Mouse (Mus musculus): ENCODE data around the gene Hdac1. TPM values are rescaled to one million over a fixed set of nuclear protein-coding genes. Genes with fewer than 3 reads are reported as not detected.

The Hdac1 gene
- polyA plus RNA-seq, 1 experiment from 2014 or later, result 77.8 TPM

DNA sequence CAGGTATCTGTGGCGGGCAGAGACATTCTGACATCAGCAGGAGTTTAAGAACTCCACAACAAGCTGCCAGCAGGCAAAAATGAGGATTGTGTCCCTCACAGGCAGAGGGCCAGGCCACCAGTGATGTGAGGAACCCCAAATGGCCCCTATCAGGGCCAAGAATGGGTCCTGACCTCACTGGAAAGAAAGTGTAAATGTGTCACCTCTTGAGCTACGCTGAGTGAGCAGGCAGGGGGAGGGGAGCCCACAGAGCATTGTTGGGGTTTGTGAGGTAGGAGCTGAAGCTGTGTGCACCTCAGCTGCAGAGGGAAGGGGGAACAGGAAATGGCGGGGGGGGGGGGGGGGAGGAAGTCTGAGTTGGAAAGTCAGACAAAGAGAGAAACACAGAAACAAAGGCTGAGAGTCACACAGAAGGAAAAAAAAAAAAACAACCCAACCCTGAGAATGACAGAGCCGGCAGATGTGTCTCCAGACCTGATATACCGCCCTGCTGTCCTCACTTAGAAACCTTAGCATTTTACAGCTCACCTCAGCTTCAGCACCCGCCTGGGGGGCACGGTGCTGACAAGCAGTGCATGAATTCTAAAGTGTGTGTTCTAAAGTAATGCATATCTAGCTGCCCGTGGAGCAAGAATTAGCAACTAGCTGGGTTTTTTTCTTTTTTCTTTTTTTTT, 32.8 kb upstream of the Hdac1 start:
- 34% methylated on average over 7 of the region's 8 CpGs for WGBS
- H3K9me3 ChIP-seq (replicated peaks), result no peaks in the 10 kb centered on the region
- no peak overlapping the region for H3K27ac ChIP-seq (replicated peaks)
- H3K27me3 ChIP-seq (replicated peaks), result no peaks in the 10 kb centered on the region
- H3K36me3 ChIP-seq, result no peaks in the 10 kb centered on the region
- H3K4me3 ChIP-seq (replicated peaks), result no peak overlapping the region
- H3K9ac ChIP-seq (replicated peaks), result no peak overlapping the region
- no peak overlapping the region for H3K4me2 ChIP-seq
- H3K4me1 ChIP-seq, result peaks cover 8% of the 10 kb centered on the region
- no peak for ATAC-seq (ENCODE audit: low FRiP score)

DNA sequence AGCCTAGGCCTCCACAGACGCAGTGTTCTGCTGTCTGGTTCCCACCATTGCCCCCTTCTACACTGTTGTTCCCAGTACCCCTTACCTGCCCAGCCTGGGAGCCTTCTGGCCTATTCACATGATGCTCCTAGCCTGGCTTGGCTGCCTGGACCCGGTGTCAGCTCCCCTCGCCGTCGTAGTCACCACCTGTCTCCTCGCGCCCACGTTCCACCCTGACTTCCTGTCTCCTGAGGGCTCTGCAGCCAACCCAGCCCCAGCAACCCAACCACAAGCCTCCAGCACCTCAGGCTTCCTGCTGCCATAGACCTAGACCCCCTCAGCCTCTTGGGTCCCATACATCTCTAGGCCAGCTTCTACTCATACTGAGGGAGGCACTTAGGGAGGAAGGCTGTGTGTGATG, 30.9 kb upstream of the Hdac1 start, which contains the start of gene Lck:
Gene Lck, minus strand, starts transcription at position 212 of the 400 bp plus-strand sequence.
- no peaks in the 10 kb centered on the region for H3K9me3 ChIP-seq (replicated peaks)
- H3K4me1 ChIP-seq, result peaks cover 8% of the 10 kb centered on the region
- WGBS, result 95% methylated on average over 8 of the region's 8 CpGs
- no peak within 1 kb of the TSS for H3K4me3 ChIP-seq (replicated peaks)
- no peak within 1 kb of the TSS for H3K27ac ChIP-seq (replicated peaks)
- no peaks in the 10 kb centered on the region for H3K27me3 ChIP-seq (replicated peaks)
- H3K36me3 ChIP-seq, result no peaks in the 10 kb centered on the region
- ATAC-seq (ENCODE audit: low FRiP score), result no peak
- no peak within 1 kb of the TSS for H3K9ac ChIP-seq (replicated peaks)
- no peak within 1 kb of the TSS for H3K4me2 ChIP-seq

DNA sequence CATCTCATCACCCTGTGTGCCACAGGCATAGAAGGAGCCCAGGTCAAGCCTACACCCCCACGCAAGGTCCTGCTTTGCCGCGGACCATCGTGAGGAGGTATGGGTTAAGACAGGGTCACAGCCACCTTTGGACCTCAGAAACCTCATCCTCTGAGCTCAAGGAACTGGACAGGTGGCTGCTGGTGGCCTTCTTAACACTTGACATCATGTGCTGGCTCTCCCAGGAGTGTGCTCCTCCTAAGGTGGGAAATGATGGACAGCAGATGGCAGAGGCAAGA, 30.5 kb upstream of the Hdac1 start:
- Histone ChIP-seq H3K27me3 (replicated peaks) (no peaks in the 10 kb centered on the region), H3K36me3 (no peaks in the 10 kb centered on the region)
- 95% methylated on average over 4 of the region's 4 CpGs for WGBS

GRCm38 (mm10) chr4:129572236-129573092, 30.0 kb upstream of the Hdac1 start:
- Histone ChIP-seq H3K27ac (replicated peaks) (no peak overlapping the region), H3K9ac (replicated peaks) (no peak overlapping the region), H3K27me3 (replicated peaks) (no peaks in the 10 kb centered on the region), H3K36me3 (no peaks in the 10 kb centered on the region), H3K4me1 (peaks cover 8% of the 10 kb centered on the region), H3K4me2 (no peak overlapping the region), H3K4me3 (replicated peaks) (no peak overlapping the region), H3K9me3 (replicated peaks) (no peaks in the 10 kb centered on the region)
- WGBS, result 87% methylated on average over 13 of the region's 13 CpGs
- ATAC-seq (ENCODE audit: low FRiP score), result no peak

More for the DNA sequence above, 30.5 kb upstream of the Hdac1 start:
- Histone ChIP-seq H3K27ac (replicated peaks) (no peak overlapping the region), H3K4me1 (peaks cover 8% of the 10 kb centered on the region), H3K4me3 (replicated peaks) (no peak overlapping the region), H3K4me2 (no peak overlapping the region), H3K9ac (replicated peaks) (no peak overlapping the region), H3K9me3 (replicated peaks) (no peaks in the 10 kb centered on the region)
- no peak for ATAC-seq (ENCODE audit: low FRiP score)

DNA sequence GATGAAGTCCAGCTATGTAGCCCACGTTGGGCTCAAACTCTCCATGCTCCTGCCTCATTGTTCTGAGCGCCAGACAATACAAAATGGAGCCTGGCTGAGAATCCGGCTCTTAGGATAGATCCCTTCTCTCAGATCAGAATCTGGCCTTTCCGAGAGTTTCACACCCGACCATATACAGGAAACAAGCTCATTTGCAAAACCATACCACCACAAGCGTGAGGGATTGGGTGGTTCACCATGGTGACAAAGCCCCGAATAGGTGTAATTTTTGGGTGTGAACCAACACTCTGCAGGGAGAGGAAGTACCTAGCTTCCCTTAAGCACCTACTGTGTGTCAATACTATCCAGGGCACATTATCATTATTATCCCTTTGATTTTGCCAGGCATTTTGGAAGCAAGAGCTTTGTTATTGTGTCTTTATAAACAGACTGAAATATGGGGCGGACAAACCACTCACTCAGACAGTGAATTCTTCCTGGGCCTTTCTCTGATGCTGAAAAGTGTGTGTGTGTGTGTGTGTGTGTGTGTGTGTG, 29.1 kb upstream of the Hdac1 start:
- no peak for ATAC-seq (ENCODE audit: low FRiP score)
- no peaks in the 10 kb centered on the region for H3K27me3 ChIP-seq (replicated peaks)
- no peaks in the 10 kb centered on the region for H3K9me3 ChIP-seq (replicated peaks)
- H3K4me2 ChIP-seq, result no peak overlapping the region
- H3K36me3 ChIP-seq, result no peaks in the 10 kb centered on the region
- H3K4me3 ChIP-seq (replicated peaks), result no peak overlapping the region
- no peak overlapping the region for H3K9ac ChIP-seq (replicated peaks)
- no peak overlapping the region for H3K27ac ChIP-seq (replicated peaks)
- WGBS, result 78% methylated on average over 8 of the region's 8 CpGs
- H3K4me1 ChIP-seq, result no peaks in the 10 kb centered on the region

GRCm38 (mm10) chr4:129570028-129570427, 27.5 kb upstream of the Hdac1 start:
- no peak overlapping the region for H3K4me3 ChIP-seq (replicated peaks)
- H3K4me2 ChIP-seq, result no peak overlapping the region
- H3K27ac ChIP-seq (replicated peaks), result no peak overlapping the region
- H3K27me3 ChIP-seq (replicated peaks), result no peaks in the 10 kb centered on the region
- no peak overlapping the region for H3K9ac ChIP-seq (replicated peaks)
- no peak for ATAC-seq (ENCODE audit: low FRiP score)
- H3K36me3 ChIP-seq, result no peaks in the 10 kb centered on the region
- H3K4me1 ChIP-seq, result no peaks in the 10 kb centered on the region
- H3K9me3 ChIP-seq (replicated peaks), result no peaks in the 10 kb centered on the region
- WGBS, result 91% methylated on average over 6 of the region's 6 CpGs

GRCm38 (mm10) chr4:129568366-129568765, 25.9 kb upstream of the Hdac1 start:
- no peaks in the 10 kb centered on the region for H3K9me3 ChIP-seq (replicated peaks)
- H3K36me3 ChIP-seq, result no peaks in the 10 kb centered on the region
- no peak overlapping the region for H3K4me3 ChIP-seq (replicated peaks)
- no peak overlapping the region for H3K4me2 ChIP-seq
- no peak for ATAC-seq (ENCODE audit: low FRiP score)
- no peaks in the 10 kb centered on the region for H3K4me1 ChIP-seq
- 95% methylated on average over 7 of the region's 7 CpGs for WGBS
- H3K27ac ChIP-seq (replicated peaks), result no peak overlapping the region
- no peaks in the 10 kb centered on the region for H3K27me3 ChIP-seq (replicated peaks)
- H3K9ac ChIP-seq (replicated peaks), result no peak overlapping the region

GRCm38 (mm10) chr4:129565139-129565538, 22.6 kb upstream of the Hdac1 start:
- H3K4me1 ChIP-seq, result no peaks in the 10 kb centered on the region
- H3K4me2 ChIP-seq, result no peak overlapping the region
- 90% methylated on average over 6 of the region's 6 CpGs for WGBS
- H3K9me3 ChIP-seq (replicated peaks), result no peaks in the 10 kb centered on the region
- ATAC-seq (ENCODE audit: low FRiP score), result no peak
- no peak overlapping the region for H3K4me3 ChIP-seq (replicated peaks)
- no peaks in the 10 kb centered on the region for H3K27me3 ChIP-seq (replicated peaks)
- H3K36me3 ChIP-seq, result no peaks in the 10 kb centered on the region
- H3K9ac ChIP-seq (replicated peaks), result no peak overlapping the region
- no peak overlapping the region for H3K27ac ChIP-seq (replicated peaks)

DNA sequence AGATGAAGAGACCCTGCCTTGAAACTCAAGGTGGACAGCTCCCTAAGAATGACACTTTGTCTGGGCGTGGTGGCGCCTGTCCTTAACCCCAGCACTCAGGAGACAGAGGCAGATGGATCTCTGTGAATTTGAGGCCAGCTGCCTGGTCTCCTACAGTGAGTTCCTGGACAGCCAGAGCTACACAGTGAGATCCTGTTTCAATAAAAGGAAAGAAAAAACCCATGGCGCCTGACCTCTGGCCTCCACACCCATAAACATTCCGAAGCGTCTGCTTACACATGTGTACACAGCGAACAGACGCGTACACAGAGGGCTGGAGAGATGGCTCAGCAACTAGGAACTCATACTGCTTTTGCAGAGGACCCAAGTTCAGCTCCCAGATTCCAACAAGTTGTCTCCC, 21.2 kb upstream of the Hdac1 start:
- Histone ChIP-seq H3K4me1 (no peaks in the 10 kb centered on the region), H3K9me3 (replicated peaks) (no peaks in the 10 kb centered on the region), H3K4me2 (no peak overlapping the region), H3K27me3 (replicated peaks) (no peaks in the 10 kb centered on the region), H3K27ac (replicated peaks) (no peak overlapping the region), H3K4me3 (replicated peaks) (no peak overlapping the region), H3K9ac (replicated peaks) (no peak overlapping the region), H3K36me3 (no peaks in the 10 kb centered on the region)
- no peak for ATAC-seq (ENCODE audit: low FRiP score)
- WGBS, result 37% methylated on average over 8 of the region's 8 CpGs

GRCm38 (mm10) chr4:129561184-129561583, 18.7 kb upstream of the Hdac1 start:
- WGBS, result 92% methylated on average over 5 of the region's 5 CpGs
- Histone ChIP-seq H3K9ac (replicated peaks) (no peak overlapping the region), H3K36me3 (no peaks in the 10 kb centered on the region), H3K9me3 (replicated peaks) (no peaks in the 10 kb centered on the region), H3K27ac (replicated peaks) (no peak overlapping the region), H3K4me1 (peaks cover 4% of the 10 kb centered on the region; the same call in 1 of the 2 replicates), H3K4me3 (replicated peaks) (no peak overlapping the region), H3K27me3 (replicated peaks) (no peaks in the 10 kb centered on the region), H3K4me2 (no peak overlapping the region)
- no peak for ATAC-seq (ENCODE audit: low FRiP score)

DNA sequence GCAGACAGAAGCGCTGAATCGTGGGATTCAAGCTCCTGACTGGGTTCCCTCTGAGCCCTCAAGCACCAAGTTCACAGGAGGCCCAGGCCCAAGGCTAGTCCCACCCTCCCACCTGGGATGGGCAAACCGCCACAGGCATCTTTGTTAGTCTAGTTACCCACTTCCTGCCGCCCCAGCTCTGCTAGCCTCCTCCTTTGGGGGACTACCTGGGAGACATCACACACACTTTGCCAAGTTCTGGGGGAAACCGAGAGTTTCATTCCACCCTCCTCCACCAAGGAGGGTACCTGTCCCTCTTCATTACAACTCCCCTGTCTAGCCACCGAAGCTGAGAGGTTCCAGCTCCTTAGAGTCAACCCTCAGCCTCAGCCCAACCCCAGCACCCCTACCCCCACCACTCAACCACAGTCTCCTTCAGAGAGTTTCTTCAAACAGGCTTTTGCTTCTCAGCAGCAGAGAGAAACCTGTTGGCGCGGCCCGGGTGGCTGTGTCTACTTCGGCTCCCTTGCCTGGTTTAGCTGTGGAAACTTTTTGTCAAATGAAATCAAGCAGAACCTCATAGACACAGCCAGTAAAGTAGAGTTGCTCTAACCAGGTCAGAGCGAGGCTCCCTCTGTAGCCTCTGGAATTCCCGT, 15.9 kb upstream of the Hdac1 start:
- no peak overlapping the region for H3K4me3 ChIP-seq (replicated peaks)
- no peaks in the 10 kb centered on the region for H3K36me3 ChIP-seq
- no peak for ATAC-seq (ENCODE audit: low FRiP score)
- WGBS, result 88% methylated on average over 12 of the region's 12 CpGs
- no peak overlapping the region for H3K9ac ChIP-seq (replicated peaks)
- H3K4me2 ChIP-seq, result no peak overlapping the region
- H3K27ac ChIP-seq (replicated peaks), result no peak overlapping the region
- no peaks in the 10 kb centered on the region for H3K27me3 ChIP-seq (replicated peaks)
- peaks cover 20% of the 10 kb centered on the region for H3K4me1 ChIP-seq
- H3K9me3 ChIP-seq (replicated peaks), result no peaks in the 10 kb centered on the region

All from neural tube, embryonic 15.5 days (tissue).